21 mouse cellular contexts compared by ENCODE assay signal in genomic region chr19:37852056-37852455, GRCm38 (mm10).
DNase-seq lines count a peak whose midpoint lies in the region; ATAC-seq and TF ChIP-seq lines count a peak whose summit lies in the region.
"Had no signal": no experiment of that assay in that cellular context is flagged by ENCODE, and none has a peak within 500 bp of the region (broad histone marks: within the 10 kb centered on the region; RNA-seq: fewer than 3 reads in every experiment).

No protein-coding gene starts in this region.

- no peak overlapping the region for H3K4me2 ChIP-seq in lung, embryonic 14.5 days
- H3K4me2 ChIP-seq in stomach, embryonic 15.5 days: no peak overlapping the region
- H3K4me2 ChIP-seq in stomach, postnatal 0 days (replicated peaks; ENCODE audit: low read depth): no peak overlapping the region
- H3K4me2 ChIP-seq in limb, embryonic 13.5 days (replicated peaks): 0 out of 2 replicates have a peak overlapping the region, but pooled peaks have one; percentile 25
- H3K4me2 ChIP-seq: embryonic facial prominence, embryonic 15.5 days; heart, embryonic 12.5 days; hindbrain, embryonic 12.5 days had no signal

- H3K27me3 ChIP-seq in lung, embryonic 14.5 days (ENCODE audit: insufficient read depth, low read length): no peaks in the 10 kb centered on the region
- H3K27me3 ChIP-seq in stomach, embryonic 15.5 days (replicated peaks): no peaks in the 10 kb centered on the region
- no peaks in the 10 kb centered on the region for H3K27me3 ChIP-seq in stomach, postnatal 0 days (ENCODE audit: control insufficient read depth, insufficient read depth, low read length)
- no peaks in the 10 kb centered on the region for H3K27me3 ChIP-seq in limb, embryonic 13.5 days
- H3K27me3 ChIP-seq: embryonic facial prominence, embryonic 15.5 days; heart, embryonic 12.5 days; hindbrain, embryonic 12.5 days had no signal

- H3K36me3 ChIP-seq in lung, embryonic 14.5 days (ENCODE audit: insufficient read depth): no peaks in the 10 kb centered on the region
- no peaks in the 10 kb centered on the region for H3K36me3 ChIP-seq in stomach, embryonic 15.5 days
- H3K36me3 ChIP-seq in stomach, postnatal 0 days (ENCODE audit: control insufficient read depth, insufficient read depth, low read length): no peaks in the 10 kb centered on the region
- H3K36me3 ChIP-seq in limb, embryonic 13.5 days: no peaks in the 10 kb centered on the region
- H3K36me3 ChIP-seq: embryonic facial prominence, embryonic 15.5 days; forebrain, embryonic 10.5 days; heart, embryonic 12.5 days; hindbrain, embryonic 12.5 days had no signal

- ATAC-seq in lung, embryonic 14.5 days (ENCODE audit: insufficient read depth): no peak
- no peak for ATAC-seq in stomach, embryonic 15.5 days (ENCODE audit: insufficient read depth, low FRiP score, low read depth)
- no peak for ATAC-seq in stomach, postnatal 0 days (ENCODE audit: low FRiP score, low TSS enrichment)
- 0 out of 2 replicates have a peak, but pooled peaks have one; percentile 14 for ATAC-seq in limb, embryonic 13.5 days (ENCODE audit: low FRiP score, low read depth)
- ATAC-seq in cerebellum, adult (ENCODE audit: insufficient number of reproducible peaks, low FRiP score, low TSS enrichment): no peak
- ATAC-seq: forebrain, embryonic 14.5 days; hindbrain, embryonic 16.5 days had no signal

- H3K9me3 ChIP-seq in lung, embryonic 14.5 days (ENCODE audit: low read depth, low read length): no peaks in the 10 kb centered on the region
- H3K9me3 ChIP-seq in stomach, embryonic 15.5 days: no peaks in the 10 kb centered on the region
- H3K9me3 ChIP-seq in stomach, postnatal 0 days (ENCODE audit: control insufficient read depth, low read length): no peaks in the 10 kb centered on the region
- no peaks in the 10 kb centered on the region for H3K9me3 ChIP-seq in limb, embryonic 13.5 days
- H3K9me3 ChIP-seq: embryonic facial prominence, embryonic 15.5 days; forebrain, embryonic 10.5 days; heart, embryonic 12.5 days; hindbrain, embryonic 12.5 days had no signal

- TF ChIP-seq CTCF in lung, embryonic 14.5 days (IDR thresholded peaks at IDR 0.05; ENCODE audit: low read depth): no peak
- no peak for TF ChIP-seq CTCF in stomach, postnatal 0 days (IDR thresholded peaks at IDR 0.05; ENCODE audit: low read depth)

- DNase-seq in lung, embryonic 14.5 days: no peak
- no peak for DNase-seq in lung, postnatal 10 days
- DNase-seq in stomach, postnatal 0 days (ENCODE audit: low spot score): no peak
- DNase-seq in layer of hippocampus, postnatal 25 days (ENCODE audit: extremely low spot score in 1 of 2, low spot score in 1 of 2): no peak
- DNase-seq: adrenal gland, adult 2 months; adrenal gland, postnatal 25 days; cerebellum, adult 2 months; cerebellum, postnatal 14 days; gastrocnemius, adult 2 months; gastrocnemius, postnatal 25 days; heart, postnatal 4 days had no signal

- WGBS in lung, embryonic 14.5 days: 64% methylated on average over 1 of the region's 1 CpGs
- 58% methylated on average over 1 of the region's 1 CpGs for WGBS in stomach, embryonic 15.5 days
- 40% methylated on average over 1 of the region's 1 CpGs for WGBS in stomach, postnatal 0 days
- WGBS in limb, embryonic 13.5 days: 73% methylated on average over 1 of the region's 1 CpGs

- TF ChIP-seq EP300 in stomach, postnatal 0 days (optimal IDR thresholded peaks at IDR 0.05): no peak

- H3K27ac ChIP-seq in lung, embryonic 14.5 days (ENCODE audit: low read depth): 0 out of 2 replicates have a peak overlapping the region, but pooled peaks have one; percentile 36
- 0 out of 2 replicates have a peak overlapping the region, but pooled peaks have one; percentile 4 for H3K27ac ChIP-seq in stomach, embryonic 15.5 days
- no peak overlapping the region for H3K27ac ChIP-seq in stomach, postnatal 0 days (replicated peaks)
- peak overlapping the region; percentile 74 for H3K27ac ChIP-seq in limb, embryonic 13.5 days
- H3K27ac ChIP-seq: embryonic facial prominence, embryonic 15.5 days; forebrain, embryonic 10.5 days; hindbrain, embryonic 12.5 days had no signal

- no peak overlapping the region for H3K9ac ChIP-seq in lung, embryonic 14.5 days
- no peak overlapping the region for H3K9ac ChIP-seq in stomach, embryonic 15.5 days
- H3K9ac ChIP-seq in stomach, postnatal 0 days (ENCODE audit: low read length): no peak overlapping the region
- no peak overlapping the region for H3K9ac ChIP-seq in limb, embryonic 13.5 days
- H3K9ac ChIP-seq: embryonic facial prominence, embryonic 15.5 days; heart, embryonic 12.5 days; hindbrain, embryonic 12.5 days had no signal

- no peaks in the 10 kb centered on the region for H3K4me1 ChIP-seq in lung, embryonic 14.5 days (ENCODE audit: insufficient read depth)
- no peaks in the 10 kb centered on the region for H3K4me1 ChIP-seq in stomach, embryonic 15.5 days
- no peaks in the 10 kb centered on the region for H3K4me1 ChIP-seq in stomach, postnatal 0 days (replicated peaks; ENCODE audit: control insufficient read depth, insufficient read depth)
- peaks cover 19% of the 10 kb centered on the region for H3K4me1 ChIP-seq in limb, embryonic 13.5 days
- H3K4me1 ChIP-seq: embryonic facial prominence, embryonic 15.5 days; forebrain, embryonic 10.5 days; heart, embryonic 12.5 days; hindbrain, embryonic 12.5 days had no signal

- H3K4me3 ChIP-seq in lung, embryonic 14.5 days (ENCODE audit: low read depth, low read length): no peak overlapping the region
- no peak overlapping the region for H3K4me3 ChIP-seq in stomach, embryonic 15.5 days (replicated peaks)
- no peak overlapping the region for H3K4me3 ChIP-seq in stomach, postnatal 0 days (ENCODE audit: low read depth, low read length)
- H3K4me3 ChIP-seq in limb, embryonic 13.5 days: no peak overlapping the region
- H3K4me3 ChIP-seq: embryonic facial prominence, embryonic 15.5 days; erythroblast, embryonic 14.5 days; forebrain, embryonic 10.5 days; gastrocnemius, adult 2 months; heart, embryonic 12.5 days; hindbrain, embryonic 12.5 days had no signal
